Mouse (Mus musculus) spleen, postnatal 36 days (tissue): ENCODE results near the gene P2rx6.
"Not testable (repeated sequence)": the region's sequence is repeated elsewhere in the genome, so short reads cannot be mapped to it uniquely, and the experiment has no call there.

Experiments used
- DNase-seq, 2 experiments: peaks; one replicate each; pipeline ENCODE4 v3.0.0; 2022; ENCODE audit warnings: low spot score in 2 of 2, mixed read lengths in 1 of 2

Gene P2rx6

DNA sequence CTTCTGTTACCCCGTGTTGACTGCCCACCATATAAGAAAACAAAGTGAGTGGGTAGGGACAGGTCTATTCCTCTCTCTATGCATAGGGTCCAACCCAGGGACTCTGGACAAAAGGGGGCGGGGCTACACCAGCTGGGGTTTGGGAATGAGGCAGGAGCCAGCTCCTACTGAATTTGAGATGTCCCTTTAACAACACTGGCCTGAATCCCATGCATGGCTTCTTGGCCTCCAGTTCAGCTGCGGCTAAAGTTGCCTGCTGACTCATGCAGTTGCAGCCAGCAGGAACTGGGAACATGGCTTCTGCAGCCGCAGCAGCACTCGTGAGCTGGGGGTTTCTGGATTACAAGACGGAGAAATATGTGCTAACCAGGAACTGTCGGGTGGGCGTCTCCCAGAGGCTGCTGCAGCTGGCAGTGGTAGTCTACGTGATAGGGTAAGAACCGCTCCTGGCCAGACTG is at the start of gene P2rx6:
TSS of gene P2rx6 (plus strand) at position 135 of the 458 bp plus-strand sequence.
- DNase-seq = no peak

- no peak for DNase-seq
Measured at GRCm38 (mm10) chr16:17518910-17519309, 42.8 kb upstream of the P2rx6 start.

DNA sequence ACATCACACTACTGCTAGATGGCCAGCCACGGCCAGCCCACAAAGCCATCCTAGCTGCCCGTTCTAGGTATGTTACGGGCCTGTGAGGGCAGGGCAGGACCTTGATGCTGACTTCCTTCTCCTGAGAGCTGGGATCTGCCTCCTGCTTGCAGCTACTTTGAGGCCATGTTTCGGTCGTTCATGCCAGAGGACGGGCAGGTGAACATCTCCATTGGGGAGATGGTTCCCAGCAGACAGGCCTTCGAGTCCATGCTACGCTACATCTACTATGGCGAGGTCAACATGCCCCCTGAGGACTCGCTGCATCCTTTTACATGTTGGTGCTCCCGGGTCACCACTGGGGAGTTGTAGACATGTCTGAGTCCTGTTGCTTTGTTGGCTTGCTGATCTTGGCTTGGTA is 37.5 kb upstream of the P2rx6 start:
- no peak for DNase-seq

- DNase-seq = no peak
Measured at GRCm38 (mm10) chr16:17525524-17525923, 36.2 kb upstream of the P2rx6 start.

DNA sequence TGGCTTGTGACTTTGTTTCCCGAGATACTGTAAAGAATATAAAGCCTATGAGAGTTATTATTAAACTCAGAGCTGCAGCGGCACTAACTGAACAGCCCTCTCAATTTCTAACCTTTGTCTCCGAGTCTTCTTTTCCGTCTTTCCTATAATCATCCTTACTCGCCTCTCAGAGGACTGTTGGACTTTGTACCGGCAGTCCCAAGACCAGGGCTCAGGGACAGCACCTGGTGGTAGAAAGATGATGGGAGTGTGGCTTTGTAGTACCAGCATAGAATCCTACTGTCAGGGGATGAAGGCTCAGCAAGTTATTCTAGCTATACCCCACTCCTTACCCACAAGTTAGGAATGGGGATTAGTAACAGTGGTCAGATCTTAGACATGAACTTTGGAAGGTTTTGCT is 35.5 kb upstream of the P2rx6 start:
- DNase-seq = no peak

- no peak for DNase-seq
Measured at GRCm38 (mm10) chr16:17527606-17528005, 34.1 kb upstream of the P2rx6 start.

DNA sequence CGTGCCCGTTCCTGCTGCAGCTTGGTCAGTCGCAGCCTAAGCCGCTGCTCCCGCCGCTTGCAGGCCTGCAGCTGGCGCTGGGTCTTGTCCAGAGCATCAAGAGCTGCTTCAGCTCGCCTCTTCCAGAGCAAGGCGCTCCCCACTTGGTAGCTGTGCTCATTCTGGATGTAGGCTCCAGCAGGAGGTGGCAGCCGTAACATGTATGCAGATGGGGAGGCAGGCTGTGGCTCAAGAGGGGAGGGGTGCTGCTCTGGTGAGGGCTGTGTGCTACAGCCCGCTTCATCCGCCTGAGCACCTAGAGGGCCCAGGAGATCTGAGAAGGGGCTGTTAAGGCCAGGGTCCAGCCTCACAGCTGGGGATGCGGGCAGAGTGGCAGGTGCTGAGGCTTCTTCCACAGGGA is 33.4 kb upstream of the P2rx6 start:
- no peak for DNase-seq

DNA sequence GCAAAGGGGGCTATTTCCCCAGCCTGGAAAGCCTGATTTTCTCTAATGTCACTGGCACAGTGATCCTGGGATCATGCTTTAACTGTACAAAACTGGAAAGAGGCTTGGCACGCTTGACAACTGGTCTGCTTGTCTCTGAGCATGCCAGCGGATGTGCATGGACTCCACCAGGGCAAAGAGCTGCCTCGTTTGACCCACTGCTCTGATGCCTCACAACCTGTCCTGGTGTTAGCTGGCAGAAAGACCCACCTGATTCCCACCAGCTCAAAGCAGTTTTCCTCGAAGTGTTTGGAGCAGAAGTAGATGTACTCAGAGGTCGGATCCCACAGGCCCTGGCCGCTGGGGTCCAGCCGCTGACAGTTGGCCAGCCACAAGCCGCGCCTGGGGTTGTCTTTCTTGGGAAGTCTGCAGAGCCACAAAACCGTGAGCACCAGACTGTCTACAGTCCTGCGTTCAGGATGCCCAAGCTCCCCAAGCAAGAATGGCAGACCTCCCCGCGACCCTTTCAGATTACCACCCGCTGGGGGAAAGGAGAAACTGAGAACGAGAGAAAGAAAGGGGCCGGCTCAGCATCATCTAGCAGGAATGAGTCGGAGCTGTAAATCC is 31.6 kb upstream of the P2rx6 start:
- no peak for DNase-seq

GRCm38 (mm10) chr16:17530640-17531288 is 30.9 kb upstream of the P2rx6 start, which contains the start of gene Thap7:
TSS of gene Thap7 (minus strand) at chr16:17531136.
- peak; percentile 95 to 97 for DNase-seq

GRCm38 (mm10) chr16:17532271-17532670 is 29.4 kb upstream of the P2rx6 start:
- DNase-seq = peak; percentile 34 to 42

DNA sequence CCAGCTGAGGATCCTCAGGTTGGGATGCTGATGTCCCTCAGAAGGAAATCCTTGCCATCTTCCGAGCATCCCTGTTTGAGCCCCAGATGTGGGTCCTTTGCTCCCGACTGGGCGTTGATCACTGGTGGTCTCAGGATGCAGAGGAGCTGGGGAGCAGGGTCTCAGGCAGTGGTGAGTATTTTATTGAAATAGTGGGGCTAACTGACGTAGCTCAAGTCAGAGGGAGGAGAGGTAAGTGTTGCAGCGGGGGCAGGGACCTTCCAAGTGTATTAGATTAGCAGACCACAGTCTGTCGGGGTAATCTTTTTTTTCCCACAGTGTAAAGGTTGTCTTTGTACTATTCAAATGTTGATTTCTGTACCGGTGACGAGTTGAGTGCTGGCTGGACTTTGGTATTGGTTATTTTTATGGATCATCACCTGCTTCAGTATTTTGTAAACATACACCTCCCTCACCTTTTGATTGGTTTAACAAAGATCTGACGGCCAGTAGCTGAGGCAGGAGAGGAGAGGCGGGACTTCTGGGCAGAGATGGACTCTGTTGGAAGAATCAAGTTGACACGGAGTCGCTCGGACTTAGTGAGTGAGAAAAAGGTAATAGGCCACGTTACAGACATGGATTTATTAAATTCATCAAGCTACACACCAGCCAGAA is 28.9 kb upstream of the P2rx6 start:
- no peak for DNase-seq

- DNase-seq = no peak
Measured at GRCm38 (mm10) chr16:17536584-17536983, 25.1 kb upstream of the P2rx6 start.

- DNase-seq = no peak
Measured at GRCm38 (mm10) chr16:17542632-17543031, 19.1 kb upstream of the P2rx6 start.

GRCm38 (mm10) chr16:17552837-17553236 is 8.8 kb upstream of the P2rx6 start:
- no peak for DNase-seq

GRCm38 (mm10) chr16:17553910-17554685 is 7.6 kb upstream of the P2rx6 start:
- DNase-seq = peak; percentile 65 to 73

DNA sequence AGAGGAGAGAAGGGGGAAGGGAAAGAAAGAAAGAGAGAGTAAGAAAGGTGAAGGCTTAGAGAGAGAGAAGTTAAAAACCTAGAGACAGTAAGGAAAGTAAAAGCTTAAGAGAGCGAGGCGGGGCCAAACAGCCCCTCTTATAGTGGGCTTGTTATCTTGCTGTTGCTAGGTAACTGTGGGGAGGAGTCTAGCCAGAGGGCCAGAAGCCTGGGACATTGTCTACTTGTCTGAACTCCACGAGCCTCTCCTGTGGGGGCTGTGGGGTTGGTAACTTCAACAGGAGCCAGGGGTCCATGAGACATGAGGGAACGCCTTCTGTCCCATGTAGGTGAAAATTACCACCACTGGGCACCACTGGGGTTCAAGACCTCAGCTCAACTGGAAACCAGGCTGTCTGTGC is 7.0 kb upstream of the P2rx6 start:
- not testable (repeated sequence) for DNase-seq

DNA sequence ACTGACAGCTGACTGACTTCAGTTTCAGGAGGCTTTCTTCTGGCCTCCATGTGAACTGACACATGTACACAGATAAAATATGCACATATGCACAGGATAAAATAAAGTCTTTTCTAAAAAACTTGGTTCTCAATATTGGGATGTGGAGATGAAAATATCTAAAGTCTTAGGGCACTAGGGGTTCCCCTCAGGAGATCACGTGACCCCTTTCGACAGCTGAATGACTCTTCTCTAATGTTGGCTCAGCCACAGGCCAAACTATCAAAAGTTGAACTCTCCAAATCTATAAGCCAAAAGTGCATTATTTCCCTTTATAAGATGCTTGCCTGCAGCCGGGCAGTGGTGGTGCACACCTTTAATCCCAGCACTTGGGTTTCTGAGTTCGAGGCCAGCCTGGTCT is 5.5 kb upstream of the P2rx6 start:
- DNase-seq = no peak

- DNase-seq = no peak
Measured at GRCm38 (mm10) chr16:17556907-17557306, 4.8 kb upstream of the P2rx6 start.

DNA sequence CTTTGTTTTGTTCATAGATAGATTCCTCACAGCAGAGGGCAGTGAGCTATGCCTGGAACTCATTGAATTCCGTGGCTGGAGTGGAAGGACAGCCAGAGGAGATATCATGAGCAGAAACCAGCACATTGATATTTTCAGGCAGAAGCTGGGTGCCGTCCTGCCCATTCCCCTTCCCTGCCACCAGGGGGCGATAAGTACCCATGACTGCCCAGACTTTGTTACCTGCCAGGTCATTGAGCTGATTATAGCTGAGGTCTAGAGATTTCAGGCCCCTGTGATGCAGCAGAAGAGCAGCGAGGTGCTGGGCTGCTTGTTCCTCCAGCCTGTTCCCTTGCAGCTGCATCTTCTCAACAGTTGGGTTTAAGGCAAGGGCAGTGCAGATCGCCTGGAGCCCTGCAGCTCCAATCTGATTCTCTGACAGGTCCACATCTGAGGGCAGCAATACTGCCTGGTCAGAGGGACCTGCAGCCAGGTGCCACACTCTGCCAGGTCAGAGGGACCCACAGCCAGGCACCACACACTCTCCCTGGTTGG is 3.7 kb upstream of the P2rx6 start:
- peak; percentile 35 to 47 for DNase-seq

DNA sequence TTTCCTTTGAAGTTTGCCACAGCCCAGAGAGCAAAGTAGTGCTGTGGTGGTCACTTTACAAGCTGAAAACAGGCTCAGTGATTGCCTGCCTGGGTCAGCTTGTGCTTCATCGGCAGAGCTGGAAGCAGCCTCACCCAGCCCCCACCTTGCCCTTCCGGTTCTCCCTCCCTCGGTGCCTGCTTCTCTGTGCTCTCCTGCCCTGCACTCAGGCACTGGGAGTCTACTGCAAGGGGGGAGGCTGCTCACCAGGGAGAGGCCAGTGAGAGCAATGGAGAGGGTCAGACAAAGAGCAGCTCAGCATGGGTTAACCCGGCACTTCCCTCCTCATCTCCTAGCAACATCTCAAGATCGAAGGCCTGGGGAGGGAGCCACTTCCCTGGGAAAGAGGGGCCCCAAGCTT is 2.9 kb upstream of the P2rx6 start:
- no peak for DNase-seq

GRCm38 (mm10) chr16:17559396-17560027 is 2.2 kb upstream of the P2rx6 start:
- no peak for DNase-seq
